Mouse (Mus musculus) inflammation-experienced regulatory T-cells, adult 16 weeks (primary cell): Measurements from ENCODE around the gene Scgb2b27. TPM values are rescaled to one million over a fixed set of nuclear protein-coding genes. Genes with fewer than 3 reads are reported as not detected.

Source experiments
- polyA plus RNA-seq: library from polyadenylated mRNA; unstranded; fragments of 100-300 nt; shearing (Covaris generic); gene quantifications from one replicate; pipeline ENCODE4 v1.2.1, GENCODE M21; 2017

Scgb2b27 gene
- polyA plus RNA-seq = not detected

GRCm38 (mm10) chr7:34013842-34014241 is at the start of gene Scgb2b27:
Scgb2b27 (minus strand) TSS chr7:34013942.

GRCm38 (mm10) chr7:34021183-34021582 is 7.4 kb upstream of the Scgb2b27 start, which contains the start of gene Scgb1b27:
Scgb1b27 (plus strand) TSS chr7:34021483.

Other genes starting within 250 kb of the Scgb2b27 start
- not detected for gene Scgb2b26, start 68.9 kb downstream of the Scgb2b27 start, polyA plus RNA-seq
- gene Scgb1b27, start 7.5 kb upstream of the Scgb2b27 start, polyA plus RNA-seq = not detected
- gene Scgb1b30, start 81.5 kb upstream of the Scgb2b27 start, polyA plus RNA-seq = not detected
- not detected for gene Wtip, start 119.3 kb upstream of the Scgb2b27 start, polyA plus RNA-seq
- 168 TPM for gene Uba2, start 155.7 kb upstream of the Scgb2b27 start, polyA plus RNA-seq
- 54.6 TPM for gene Pdcd2l, start 182.7 kb upstream of the Scgb2b27 start, polyA plus RNA-seq
- 345 TPM for gene Gpi1, start 216.4 kb upstream of the Scgb2b27 start, polyA plus RNA-seq
- not detected for gene Gm6096, start 237.1 kb upstream of the Scgb2b27 start, polyA plus RNA-seq